Mouse (Mus musculus) neutrophil, adult 59 days (primary cell): ENCODE measurements around the gene Morn1. TPM values are rescaled to one million over a fixed set of nuclear protein-coding genes. Genes with fewer than 3 reads are reported as not detected.

Experiments
- total RNA-seq, 2 experiments: library from RNA; stranded (reverse); gene quantifications; 1 replicate in 1 of 2; 2 replicates in 1 of 2; pipeline ENCODE4 v1.2.4; 2023

Gene Morn1
- 1 to 10 TPM in 1 of 2 experiments, under 1 TPM in 1; 0.97 to 1.2 TPM for total RNA-seq

DNA sequence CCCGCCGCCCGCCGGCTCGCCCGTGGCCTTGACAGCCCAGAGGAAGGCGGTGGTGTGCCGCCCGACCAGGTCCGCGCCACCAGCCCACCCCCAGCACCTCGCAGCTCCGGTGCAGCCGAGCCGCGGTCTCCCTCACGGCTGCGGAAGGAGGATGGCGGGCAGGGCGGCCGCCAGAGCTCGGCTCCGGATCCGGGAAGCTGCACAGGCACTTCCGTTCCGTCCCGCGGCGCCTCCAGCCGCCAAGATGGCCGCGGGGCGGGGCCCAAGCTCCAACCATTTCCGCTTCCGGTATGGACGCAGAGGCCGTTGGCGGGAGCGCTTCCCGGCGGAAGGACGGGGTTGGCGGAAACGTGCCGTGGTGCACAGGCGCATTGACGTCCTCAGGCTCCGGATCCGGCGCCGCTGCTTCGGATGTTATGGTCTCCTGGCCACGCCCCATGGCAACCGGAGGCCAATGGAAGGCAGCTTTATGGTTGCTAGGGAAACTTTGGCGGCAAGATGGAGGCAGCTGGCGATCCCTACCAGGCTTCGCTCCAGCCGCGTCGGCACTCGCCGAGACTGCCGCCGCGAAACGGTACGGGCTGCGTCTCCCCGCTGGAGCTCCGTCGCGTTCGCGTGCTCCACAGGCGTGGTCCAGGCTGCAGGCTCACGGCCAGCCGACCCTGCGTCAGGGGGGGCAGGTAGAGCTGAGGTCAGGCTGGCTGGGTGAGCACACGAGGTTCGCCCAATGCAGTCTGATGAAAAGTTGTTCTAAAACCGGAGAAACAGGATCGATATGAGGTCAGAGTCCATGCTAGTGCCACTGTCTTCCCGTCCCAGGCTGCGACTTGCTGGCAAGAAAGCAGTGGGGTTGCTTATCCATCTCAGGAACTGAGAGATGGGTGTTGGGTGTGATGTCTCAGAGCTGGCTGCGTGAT is at the start of gene Morn1, which contains the start of gene Rer1:
TSS of gene Morn1 (plus strand) at position 470 of the 917 bp plus-strand sequence.
TSS of gene Rer1 (minus strand) at position 275 of the 917 bp plus-strand sequence.

DNA sequence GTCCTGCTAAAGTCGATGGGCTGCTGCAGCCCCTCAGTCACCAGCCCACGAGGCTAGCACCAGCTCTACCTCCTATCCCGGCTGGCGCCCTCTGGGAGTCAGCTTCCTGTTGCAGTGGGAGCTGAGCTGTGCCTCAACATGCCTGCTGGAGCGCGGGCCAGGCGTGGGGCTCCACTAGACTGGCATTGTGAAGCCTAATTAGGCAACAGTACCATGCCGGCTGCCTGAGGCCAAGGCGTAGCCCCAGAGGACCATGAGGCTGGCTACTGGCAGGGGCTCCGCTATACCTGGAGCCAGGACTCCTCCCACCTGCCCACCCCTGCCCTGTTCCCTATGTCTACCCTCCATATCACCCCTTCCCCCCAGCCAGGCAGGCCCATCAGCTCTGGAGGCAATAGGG is 29.7 kb upstream of the Morn1 start, which contains the start of gene Plch2:
TSS of gene Plch2 (minus strand) at position 61 of the 400 bp plus-strand sequence.

DNA sequence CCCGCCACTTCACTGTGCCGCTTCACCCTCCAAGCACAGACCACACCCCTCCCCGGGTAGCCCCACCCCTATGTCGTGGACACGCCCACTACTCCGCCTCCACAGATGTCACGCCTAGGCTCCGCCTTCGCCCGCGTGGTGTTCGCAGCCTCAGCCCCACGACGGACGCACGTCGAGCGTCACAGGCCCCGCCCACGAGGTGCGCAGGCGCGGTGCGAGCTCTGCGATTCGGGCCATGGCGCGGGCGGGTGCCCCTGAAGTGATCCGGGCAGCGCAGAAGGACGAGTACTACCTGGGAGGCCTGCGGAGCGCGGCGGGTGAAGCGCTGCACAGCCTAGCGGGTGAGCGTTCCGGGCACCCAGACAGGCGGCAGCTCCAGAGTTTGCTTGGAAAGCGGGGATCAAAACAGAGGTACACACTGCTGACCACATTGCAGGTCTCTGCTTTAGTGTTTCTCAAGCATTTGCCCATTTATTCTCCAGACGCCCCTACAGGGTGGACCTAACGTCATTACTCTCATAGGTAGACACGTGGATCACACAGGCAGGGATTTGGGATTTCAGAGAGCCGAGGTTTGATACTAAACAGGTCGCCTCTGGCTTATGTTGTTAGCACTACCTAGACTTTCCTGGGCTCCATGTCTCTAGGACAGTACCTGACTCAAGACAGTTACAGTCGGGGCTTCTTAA is 19.4 kb upstream of the Morn1 start, which contains the start of gene Pex10:
TSS of gene Pex10 (plus strand) at position 183 of the 689 bp plus-strand sequence.

Other genes with a start within 250 kb of the Morn1 start
- gene Ttc34, start 249.1 kb upstream of the Morn1 start, total RNA-seq: not detected
- under 1 TPM in 1 of 2 experiments, not detected in 1; 0.42 TPM for gene Mmel1, start 217.0 kb upstream of the Morn1 start, total RNA-seq
- gene Fam213b, start 187.4 kb upstream of the Morn1 start, total RNA-seq: 1 to 10 TPM; 2.5 to 3.7 TPM
- 100 to 1,000 TPM in 1 of 2 experiments, 10 to 100 TPM in 1; 99.6 to 112 TPM for gene Tnfrsf14, start 158.0 kb upstream of the Morn1 start, total RNA-seq
- under 1 TPM; 0.73 to 0.99 TPM for gene Hes5, start 125.7 kb upstream of the Morn1 start, total RNA-seq
- 10 to 100 TPM; 25.1 to 31.4 TPM for gene Pank4, start 122.5 kb upstream of the Morn1 start, total RNA-seq
- gene Plch2, start 29.8 kb upstream of the Morn1 start, total RNA-seq: not detected
- gene Pex10, start 19.6 kb upstream of the Morn1 start, total RNA-seq: 1 to 10 TPM; 3.9 to 6.7 TPM
- gene Rer1, start 195 bp upstream of the Morn1 start, total RNA-seq: 10 to 100 TPM; 52.7 to 55.5 TPM
- 10 to 100 TPM; 30.4 to 32.6 TPM for gene Ski, start 136.0 kb downstream of the Morn1 start, total RNA-seq
- gene Faap20, start 163.2 kb downstream of the Morn1 start, total RNA-seq: 10 to 100 TPM; 30.9 to 33.9 TPM